Comparison of ENCODE assay signal across 12 mouse cellular contexts in genomic region chr9:58874354-58874753, GRCm38 (mm10). TPM values are rescaled to one million over a fixed set of nuclear protein-coding genes. Genes with fewer than 3 reads are reported as not detected.
"Had no signal": no experiment of that assay in that cellular context is flagged by ENCODE, and none has a peak within 500 bp of the region (broad histone marks: within the 10 kb centered on the region; RNA-seq: fewer than 3 reads in every experiment).

No protein-coding gene starts in this region.

- H3K36me3 ChIP-seq: intestine, embryonic 15.5 days; liver, embryonic 12.5 days had no signal

- H3K27me3 ChIP-seq: heart, embryonic 12.5 days; hindbrain, embryonic 12.5 days; intestine, embryonic 15.5 days; limb, embryonic 13.5 days; limb, embryonic 15.5 days; liver, embryonic 12.5 days had no signal

- H3K4me2 ChIP-seq: heart, embryonic 12.5 days; hindbrain, embryonic 12.5 days; intestine, embryonic 15.5 days; limb, embryonic 13.5 days; limb, embryonic 15.5 days; liver, embryonic 12.5 days had no signal

- H3K4me1 ChIP-seq: hindbrain, embryonic 10.5 days; hindbrain, embryonic 12.5 days; intestine, embryonic 15.5 days; limb, embryonic 13.5 days; limb, embryonic 15.5 days; liver, embryonic 12.5 days had no signal

- ATAC-seq: inflammation-experienced regulatory T-cells, adult 6 months; intestine, embryonic 15.5 days; intestine, postnatal 0 days; liver, embryonic 12.5 days had no signal

- H3K9me3 ChIP-seq: heart, embryonic 12.5 days; hindbrain, embryonic 10.5 days; hindbrain, embryonic 12.5 days; intestine, embryonic 15.5 days; limb, embryonic 13.5 days; limb, embryonic 15.5 days; liver, embryonic 12.5 days had no signal

- H3K4me3 ChIP-seq: gastrocnemius, adult 2 months; heart, embryonic 12.5 days; hindbrain, embryonic 10.5 days; hindbrain, embryonic 12.5 days; intestine, embryonic 15.5 days; limb, embryonic 13.5 days; limb, embryonic 15.5 days; liver, embryonic 12.5 days had no signal

- H3K27ac ChIP-seq: gastrocnemius, adult 2 months; hindbrain, embryonic 10.5 days; hindbrain, embryonic 12.5 days; intestine, embryonic 15.5 days; limb, embryonic 13.5 days; limb, embryonic 15.5 days; liver, embryonic 12.5 days had no signal

- DNase-seq: gastrocnemius, postnatal 25 days had no signal

- H3K9ac ChIP-seq: heart, embryonic 12.5 days; hindbrain, embryonic 12.5 days; intestine, embryonic 15.5 days; limb, embryonic 13.5 days; limb, embryonic 15.5 days; liver, embryonic 12.5 days had no signal

RNA-seq across cellular contexts. Expression of gene Hcn4, which starts 51.1 kb away (rescaled TPM):
- polyA plus RNA-seq: inflammation-experienced regulatory T-cells, adult 6 months; liver, adult 2 months had no signal
